Mouse (Mus musculus) thymus, postnatal 14 days (tissue): ENCODE data around the gene 2410004P03Rik.

ENCODE experiments used
- DNase-seq: peaks from one replicate; pipeline ENCODE4 v3.0.0; 2021

2410004P03Rik gene

DNA sequence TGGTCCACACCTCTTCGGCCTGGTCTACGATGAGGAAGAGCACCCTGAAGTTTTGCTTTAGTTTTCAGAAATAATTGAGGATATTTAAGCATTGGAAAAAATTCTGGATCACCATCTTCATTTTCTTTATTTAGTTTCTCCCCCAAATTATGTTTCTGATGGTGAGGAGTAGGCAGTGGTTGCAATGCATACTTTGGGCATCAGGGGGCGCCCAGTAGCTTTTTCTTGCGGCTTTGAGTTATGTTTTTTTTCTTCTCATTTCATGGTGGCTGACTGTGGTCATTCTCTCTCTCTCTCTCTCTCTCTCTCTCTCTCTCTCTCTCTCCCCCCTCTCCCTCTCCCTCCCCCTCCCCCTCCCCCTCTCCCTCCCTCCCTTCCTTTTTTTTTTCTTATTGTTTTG lies 6.9 kb upstream of the 2410004P03Rik start:
- peak; percentile 70 for DNase-seq

DNA sequence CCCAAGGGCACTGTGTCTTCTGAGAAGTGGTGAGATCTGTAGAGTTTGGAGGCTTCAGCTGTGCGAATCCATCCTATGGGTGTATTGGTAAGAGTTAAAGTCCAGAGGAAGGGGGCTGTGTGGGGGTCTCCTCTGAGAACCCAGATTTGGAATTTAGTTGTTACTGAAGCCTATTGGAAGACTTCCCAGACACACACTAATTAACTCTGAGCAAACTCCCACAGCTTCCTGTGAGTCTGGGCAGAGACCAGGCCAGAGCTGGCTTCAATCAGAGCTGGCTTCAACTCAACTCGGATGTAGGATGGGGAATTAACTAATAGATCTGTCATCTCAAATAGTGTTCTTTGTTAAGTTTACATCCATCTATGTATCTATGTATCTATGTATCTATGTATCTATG lies 4.2 kb upstream of the 2410004P03Rik start:
- no peak for DNase-seq

DNA sequence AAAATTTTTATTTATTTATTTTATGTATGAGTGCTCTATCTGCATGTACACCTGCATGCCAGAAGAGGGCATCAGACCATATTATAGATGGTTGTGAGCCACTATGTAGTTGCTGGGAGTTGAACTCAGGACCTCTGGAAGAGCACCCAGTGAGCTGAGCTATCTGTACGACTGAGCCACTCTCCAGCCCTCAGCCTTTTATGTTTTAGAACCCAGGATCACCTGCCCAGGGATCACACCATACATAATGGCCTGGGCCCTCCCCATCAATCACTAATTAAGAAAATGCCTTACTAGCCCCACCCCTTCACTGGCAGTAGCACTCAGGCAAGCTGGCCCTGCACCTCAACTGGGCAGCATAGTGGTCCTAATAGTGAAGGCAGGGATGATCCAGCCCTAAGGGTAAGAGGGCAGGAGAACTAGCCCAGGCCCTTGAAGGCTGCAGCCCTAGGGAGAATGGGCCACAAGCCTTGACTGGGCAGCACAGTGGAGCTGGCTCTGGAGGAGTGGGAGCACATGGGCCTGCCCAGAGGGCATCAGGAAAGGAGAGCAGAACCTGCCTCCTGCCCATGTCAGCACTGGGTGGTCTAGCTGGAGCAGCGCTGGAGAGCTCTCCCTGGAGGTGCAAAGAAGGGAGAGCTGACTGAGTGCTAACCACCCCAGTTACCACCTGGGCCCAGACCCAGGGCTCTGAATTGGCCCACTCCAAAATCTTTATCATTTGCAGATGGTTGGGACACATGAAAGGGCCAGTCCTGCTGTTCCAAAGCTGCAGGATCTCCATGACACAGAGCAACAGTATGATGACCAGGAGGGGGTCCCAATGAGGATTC lies 756 bp upstream of the 2410004P03Rik start:
- no peak for DNase-seq

DNA sequence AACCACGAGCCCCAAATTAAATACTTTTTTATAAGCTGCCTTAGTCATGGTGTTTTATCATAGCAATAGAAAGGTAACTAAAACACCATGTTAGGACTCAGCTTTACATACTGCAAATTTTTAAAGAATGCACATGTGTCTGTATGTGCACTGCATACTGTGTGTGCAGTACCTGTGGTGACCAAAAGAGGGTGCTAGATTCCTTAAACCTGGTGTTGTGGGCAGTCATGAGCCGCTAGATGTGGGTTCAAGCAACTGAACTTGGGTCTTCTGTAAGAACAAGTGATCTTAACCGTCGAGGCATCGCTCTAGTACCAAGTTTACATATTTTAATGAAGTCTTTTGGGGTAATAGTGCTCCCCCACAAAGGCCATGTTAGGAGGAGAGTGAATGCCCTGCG lies 2.1 kb downstream of the 2410004P03Rik start:
- no peak for DNase-seq

DNA sequence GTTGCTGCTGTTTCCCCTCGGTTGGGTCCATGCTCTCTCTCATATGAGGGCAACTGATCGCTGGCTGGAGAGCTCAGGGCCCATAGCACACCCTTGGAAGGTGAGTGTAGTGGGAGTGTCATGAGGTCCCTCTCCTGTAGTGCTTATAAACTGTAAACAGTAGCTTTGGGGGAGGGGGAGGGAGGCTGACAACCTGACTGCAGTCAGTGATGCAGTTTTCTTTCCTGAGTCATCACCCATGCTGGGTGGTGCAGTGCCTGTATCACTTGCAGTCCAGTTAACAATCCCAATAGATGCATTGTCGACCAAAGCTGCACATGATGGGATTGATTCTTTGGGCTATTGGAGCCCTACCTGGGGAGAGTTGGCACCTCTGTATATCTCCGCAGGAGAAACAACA lies 10.3 kb downstream of the 2410004P03Rik start:
- DNase-seq, result no peak

DNA sequence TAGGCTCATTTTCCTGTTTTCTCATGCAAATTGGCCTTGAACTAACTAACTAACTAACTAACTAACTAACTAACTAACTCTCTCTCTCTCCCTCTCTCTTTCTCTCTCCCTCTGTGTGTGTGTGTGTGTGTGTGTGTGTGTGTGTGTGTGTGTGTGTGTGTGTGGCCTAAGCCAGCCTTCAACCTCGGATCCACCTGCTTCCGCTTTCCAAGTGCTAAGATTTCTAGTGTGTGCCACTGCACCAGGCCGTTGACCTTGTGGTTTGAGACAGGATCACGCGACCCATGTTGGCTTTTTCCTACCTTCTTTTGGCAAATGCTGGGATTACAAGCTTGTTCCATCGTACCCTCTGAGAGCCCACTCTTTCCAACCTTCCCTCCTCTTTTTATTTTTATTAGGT lies 10.9 kb downstream of the 2410004P03Rik start:
- DNase-seq, result peak; percentile 48

DNA sequence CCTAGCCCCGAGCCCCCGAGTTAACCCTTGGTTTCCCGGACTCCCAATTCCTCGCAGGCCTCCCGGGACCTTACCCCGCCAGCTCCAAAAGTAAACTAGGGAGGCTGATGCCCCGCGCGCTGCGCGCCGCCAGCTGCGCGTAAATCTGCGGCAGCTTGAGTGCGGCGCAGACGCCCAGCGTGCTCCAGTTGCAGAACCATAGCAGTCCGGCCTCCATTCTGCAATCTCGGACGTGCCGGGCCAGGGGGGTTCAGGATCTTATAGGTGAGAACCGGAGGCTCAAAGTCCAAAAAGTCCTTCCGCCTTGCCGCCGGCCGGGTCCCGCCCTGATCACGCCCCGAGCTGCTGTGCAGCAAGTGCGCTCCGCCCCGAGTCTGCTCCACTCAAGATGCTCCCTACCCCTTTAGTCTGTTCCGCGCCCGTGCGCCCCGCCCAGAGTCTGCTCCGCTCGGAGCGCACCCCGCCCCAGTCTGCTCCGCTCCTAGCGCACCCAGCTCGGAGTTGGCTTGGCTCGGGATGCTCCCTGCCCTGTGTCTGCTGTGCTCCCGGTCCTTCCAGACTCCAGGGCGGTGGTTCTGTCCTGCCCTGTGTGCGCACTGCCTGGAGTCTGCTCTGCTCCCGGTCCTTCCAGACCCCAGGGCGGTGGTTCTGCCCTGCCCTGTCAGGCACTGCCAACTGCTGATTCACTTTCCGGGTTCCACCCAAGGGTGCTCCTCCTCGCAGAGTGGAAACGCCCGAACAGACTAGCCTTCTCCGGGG lies 11.6 kb downstream of the 2410004P03Rik start, which contains the start of gene Pqlc3:
Gene Pqlc3 (minus strand): TSS at position 670 of the 759 bp plus-strand sequence.
- DNase-seq, result peak; percentile 94

DNA sequence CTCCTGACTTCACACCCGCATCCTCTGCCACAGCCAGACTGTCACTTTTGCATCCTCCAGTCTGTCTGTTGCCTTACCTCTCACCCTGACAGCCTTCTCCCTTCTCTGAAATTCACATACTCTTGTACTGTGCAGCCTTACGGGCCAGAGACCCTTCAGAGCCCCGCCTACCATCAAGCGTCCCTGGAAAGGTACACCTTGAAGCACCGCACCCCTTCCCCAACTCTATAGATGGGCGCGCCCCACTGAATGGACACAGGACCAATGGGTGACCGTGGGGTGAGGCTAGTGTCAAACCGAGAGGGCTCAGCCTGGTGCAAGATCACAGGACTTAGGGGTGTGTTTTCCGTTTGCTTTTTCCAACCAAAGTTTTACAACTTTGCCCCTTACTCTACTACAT lies 12.4 kb downstream of the 2410004P03Rik start:
- DNase-seq, result peak; percentile 29

DNA sequence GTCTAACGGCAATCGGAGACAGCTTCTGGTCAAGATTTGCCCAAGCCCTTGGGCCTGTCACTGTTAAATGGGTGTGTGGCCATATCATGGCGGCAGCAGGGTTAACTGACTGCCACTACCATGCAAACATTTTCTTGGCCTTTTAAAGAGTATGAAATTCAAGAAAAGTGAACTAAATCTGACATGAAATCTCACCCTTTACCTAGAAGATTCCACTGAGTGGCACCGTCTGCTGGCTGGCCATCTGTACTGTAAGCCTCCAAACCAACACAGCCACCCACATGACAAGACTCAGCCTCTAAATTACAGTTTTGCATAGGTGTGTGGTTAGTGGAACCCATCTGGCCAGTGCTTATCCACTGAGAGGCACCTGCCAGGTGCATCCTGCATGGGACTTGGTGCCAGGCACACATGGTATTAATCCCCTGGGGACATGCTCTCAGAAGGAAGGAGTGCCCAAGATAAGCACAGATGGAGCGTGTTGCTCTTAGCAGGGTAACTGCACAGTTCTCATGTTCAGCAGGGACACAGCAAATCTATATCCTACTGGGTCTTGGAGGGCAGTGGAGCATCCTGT lies 14.6 kb downstream of the 2410004P03Rik start:
- DNase-seq, result no peak

DNA sequence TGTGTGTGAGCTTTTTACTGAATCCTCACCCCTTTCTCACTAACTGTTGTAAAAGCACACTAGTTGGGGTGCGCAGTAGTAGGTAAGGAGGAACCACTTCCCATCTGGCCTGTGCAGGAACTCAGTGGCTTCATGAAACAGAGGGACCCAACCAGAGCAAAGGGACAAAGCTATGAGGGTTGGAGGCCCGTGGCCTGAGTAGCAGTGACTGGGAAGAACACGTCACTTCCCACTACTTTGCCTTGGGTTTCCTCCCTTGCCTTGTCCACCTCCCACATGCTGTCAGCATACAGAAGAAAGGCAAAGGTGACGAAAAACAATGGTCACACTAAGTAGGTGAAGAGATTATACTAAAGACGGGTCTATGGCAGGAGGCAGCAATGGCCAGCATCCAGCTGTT lies 15.2 kb downstream of the 2410004P03Rik start:
- no peak for DNase-seq

DNA sequence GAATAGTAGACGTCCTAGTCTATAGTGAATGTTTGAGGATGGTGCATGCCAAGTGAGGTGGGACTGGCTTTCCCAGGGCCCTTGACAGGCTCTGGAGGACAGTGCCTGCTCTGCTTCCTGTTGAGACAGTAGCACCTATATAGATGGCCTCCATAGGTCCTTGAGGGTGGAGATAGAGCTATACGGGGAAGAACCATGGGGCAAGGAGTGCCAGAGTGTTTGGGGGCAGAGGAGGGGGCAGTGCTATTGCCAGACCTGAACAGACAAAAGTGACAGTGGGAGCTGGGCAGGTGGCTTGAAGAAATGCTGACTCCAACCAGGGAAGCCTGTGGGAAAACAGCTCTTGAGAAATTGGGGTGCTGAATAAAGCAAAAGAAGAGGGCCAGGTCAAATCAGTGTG lies 17.2 kb downstream of the 2410004P03Rik start:
- no peak for DNase-seq

DNA sequence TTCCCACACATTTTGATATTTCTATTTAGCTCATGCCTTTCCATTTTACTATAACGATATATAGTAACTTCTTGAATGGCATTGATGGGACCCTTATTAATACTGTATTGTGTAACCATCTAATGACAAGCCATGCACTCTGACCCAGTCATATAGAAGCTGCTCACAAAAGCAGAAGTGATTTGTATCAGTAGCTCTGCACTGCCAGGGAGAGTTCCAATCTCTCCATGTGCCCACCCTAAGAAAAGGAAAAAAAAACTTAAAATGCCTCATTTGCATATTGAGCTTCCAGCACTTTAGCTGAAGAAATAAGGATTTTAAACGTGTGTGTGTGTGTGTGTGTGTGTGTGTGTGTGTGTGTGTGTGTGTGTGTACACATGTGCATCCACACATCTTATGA lies 19.2 kb downstream of the 2410004P03Rik start:
- DNase-seq, result no peak

DNA sequence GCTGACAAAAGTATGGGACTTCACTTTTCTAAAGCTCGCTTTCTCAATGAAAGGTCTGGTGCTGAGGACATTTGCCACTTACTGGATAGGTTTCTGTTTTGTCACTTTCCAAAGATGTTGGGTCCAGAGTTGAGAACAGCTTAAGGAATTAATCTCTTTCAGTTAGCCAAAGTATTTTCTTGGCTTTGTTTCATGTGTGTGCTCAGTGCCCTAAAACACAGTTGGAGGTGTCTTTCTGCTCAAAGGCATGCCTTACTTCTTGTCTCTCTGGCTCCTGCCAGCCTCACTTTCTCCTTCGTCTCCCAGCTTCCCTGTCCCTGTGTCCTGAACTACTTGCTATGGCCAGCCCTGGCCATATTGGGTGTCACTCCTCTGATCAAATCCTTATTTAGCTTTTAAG lies 20.2 kb downstream of the 2410004P03Rik start:
- no peak for DNase-seq

DNA sequence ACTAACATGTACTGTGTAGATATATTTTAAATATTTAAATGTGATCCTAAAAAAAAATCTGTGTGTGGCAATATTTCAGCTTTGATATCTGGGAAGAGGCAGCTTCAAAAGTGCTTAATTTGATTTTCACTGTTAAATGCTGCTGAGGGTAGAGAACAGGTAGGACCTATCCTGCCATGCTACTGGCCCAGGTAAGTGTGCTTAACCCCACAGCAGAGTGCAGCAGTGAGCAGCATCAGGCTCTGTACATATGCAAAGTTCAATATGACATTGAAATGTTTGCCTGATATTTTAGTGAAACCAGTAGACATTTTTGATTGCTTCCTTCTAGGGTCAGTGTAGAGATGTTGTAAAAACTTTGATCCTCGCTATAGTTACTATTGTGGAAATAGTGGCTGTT lies 25.7 kb downstream of the 2410004P03Rik start:
- DNase-seq, result no peak

DNA sequence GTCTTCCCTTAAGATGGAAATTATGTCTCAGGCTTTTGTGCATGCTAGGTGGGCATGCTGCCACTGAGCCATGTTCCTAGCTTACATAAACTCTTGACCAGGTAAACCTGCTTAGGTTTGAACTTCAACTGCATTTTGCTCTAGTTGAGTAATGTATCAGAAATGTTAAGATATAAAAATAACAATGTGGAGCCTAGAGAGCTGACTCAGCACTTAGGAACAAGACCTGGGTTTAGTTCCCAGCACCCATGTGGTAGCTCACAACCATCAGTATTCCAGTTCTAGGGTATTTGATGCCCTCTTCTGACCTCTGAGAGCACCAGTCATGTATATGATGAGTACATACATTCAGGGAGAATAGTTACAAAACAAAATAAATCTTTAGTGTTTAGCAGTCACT lies 34.4 kb downstream of the 2410004P03Rik start:
- no peak for DNase-seq

DNA sequence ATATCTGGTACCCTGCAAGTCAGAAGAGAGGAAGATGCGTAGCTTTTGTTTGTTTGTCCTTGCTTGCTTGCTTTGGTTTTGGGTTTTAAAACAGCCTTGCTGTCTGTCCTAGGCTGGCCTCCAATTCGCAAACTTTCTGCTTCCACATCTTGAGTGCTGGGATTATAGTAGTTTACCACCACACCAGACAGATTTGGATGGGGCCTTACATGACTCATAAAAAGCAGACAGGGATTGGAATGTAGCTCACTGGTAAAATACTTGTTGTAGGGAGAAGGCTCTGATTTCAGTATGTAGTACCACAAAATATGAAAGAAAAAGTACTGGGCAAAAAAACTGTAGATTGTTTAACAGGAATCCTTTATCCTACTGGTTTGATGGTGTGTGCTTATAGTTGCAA lies 44.7 kb downstream of the 2410004P03Rik start:
- DNase-seq, result no peak

DNA sequence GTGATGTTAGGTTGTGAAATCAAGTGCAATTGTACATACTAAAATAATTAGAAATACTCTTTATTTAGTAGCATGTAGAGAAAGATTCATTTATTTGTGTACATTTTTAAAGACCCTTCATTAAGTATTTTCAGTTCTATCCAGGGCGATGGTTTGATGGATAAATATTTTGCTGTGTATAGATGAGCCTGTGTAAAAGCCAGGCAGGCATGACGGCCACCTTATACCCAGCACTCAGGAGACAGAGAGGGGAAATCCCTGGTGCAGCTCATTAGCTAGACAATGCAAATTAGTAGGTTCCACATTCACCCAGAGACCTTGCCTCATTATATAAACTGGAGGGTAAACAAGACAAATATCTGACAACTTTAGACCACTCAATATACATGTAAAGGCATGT lies 48.2 kb downstream of the 2410004P03Rik start:
- DNase-seq, result no peak

DNA sequence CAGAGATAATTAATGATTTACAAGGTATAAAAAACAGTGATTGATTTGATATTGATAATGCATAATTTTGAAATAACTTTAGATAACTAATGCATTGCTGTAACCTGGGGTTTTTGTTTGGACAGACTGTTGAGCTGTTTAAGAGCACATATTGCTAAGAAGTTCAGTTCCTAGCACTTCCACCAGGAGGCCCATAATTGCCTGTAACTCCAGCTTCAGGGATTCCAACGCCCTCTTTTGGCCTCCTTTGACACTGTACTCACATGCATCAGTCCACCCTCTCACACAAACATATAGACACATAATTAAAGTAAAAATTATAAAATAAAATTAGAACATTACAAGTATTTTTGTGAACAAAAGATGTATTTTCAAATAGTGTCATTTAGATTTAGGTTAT lies 52.7 kb downstream of the 2410004P03Rik start:
- peak; percentile 30 for DNase-seq
